Comparison of ENCODE assay signal across 21 mouse cellular contexts in genomic region chr4:42153136-42153535, GRCm38 (mm10). TPM values are rescaled to one million over a fixed set of nuclear protein-coding genes. Genes with fewer than 3 reads are reported as not detected.
"Had no signal": no experiment of that assay in that cellular context is flagged by ENCODE, and none has a peak within 500 bp of the region (broad histone marks: within the 10 kb centered on the region; RNA-seq: fewer than 3 reads in every experiment).

Gene Gm13306 (plus strand): TSS chr4:42153436.

RNA-seq across cellular contexts. Expression of gene Gm13306, which starts in this region (rescaled TPM):
- total RNA-seq: gastrocnemius, adult 8-10 months; gastrocnemius, postnatal 36 days; heart, postnatal 14 days; heart, postnatal 36 days; hematopoietic stem cell, adult 5-6 weeks; hindbrain, postnatal 0 days had no signal
- polyA plus RNA-seq: gonadal fat pad, adult 2 months; heart, adult 2 months; heart, embryonic 11.5 days; heart, embryonic 13.5 days; heart, embryonic 15.5 days; hindbrain, embryonic 11.5 days; intestine, embryonic 14.5 days; intestine, embryonic 16.5 days; kidney, embryonic 15.5 days; large intestine, adult 2 months; limb, embryonic 10.5 days; limb, embryonic 12.5 days; liver, embryonic 11.5 days; liver, embryonic 13.5 days; liver, embryonic 15.5 days had no signal
